Mouse (Mus musculus) neutrophil, adult 83 days (primary cell): Measurements from ENCODE around the gene Pax5. TPM values are rescaled to one million over a fixed set of nuclear protein-coding genes. Genes with fewer than 3 reads are reported as not detected.

Source experiments
- total RNA-seq, 2 experiments: library from RNA; stranded (reverse); gene quantifications; one replicate each; pipeline ENCODE4 v1.2.4; 2023

Pax5 gene
- total RNA-seq, result 1 to 10 TPM; 3.9 to 4.1 TPM

GRCm38 (mm10) chr4:44709740-44710700, at the start of gene Pax5:
TSS of gene Pax5 (minus strand) at chr4:44710487.

GRCm38 (mm10) chr4:44755553-44756133, 45.4 kb upstream of the Pax5 start, which contains the start of gene Zcchc7:
TSS of gene Zcchc7 (plus strand) at chr4:44755877.

Other genes with a start within 250 kb of the Pax5 start
- 10 to 100 TPM; 39.5 to 40.0 TPM for gene Zcchc7, start 45.4 kb upstream of the Pax5 start, total RNA-seq